Mouse (Mus musculus) kidney, postnatal 36 days (tissue): ENCODE measurements around the gene Plppr3.

Experiments
- DNase-seq, 2 experiments: peaks; one replicate each; pipeline ENCODE4 v3.0.0; 2021 to 2022; ENCODE audit warnings: mixed read lengths in 2 of 2

Gene Plppr3

DNA sequence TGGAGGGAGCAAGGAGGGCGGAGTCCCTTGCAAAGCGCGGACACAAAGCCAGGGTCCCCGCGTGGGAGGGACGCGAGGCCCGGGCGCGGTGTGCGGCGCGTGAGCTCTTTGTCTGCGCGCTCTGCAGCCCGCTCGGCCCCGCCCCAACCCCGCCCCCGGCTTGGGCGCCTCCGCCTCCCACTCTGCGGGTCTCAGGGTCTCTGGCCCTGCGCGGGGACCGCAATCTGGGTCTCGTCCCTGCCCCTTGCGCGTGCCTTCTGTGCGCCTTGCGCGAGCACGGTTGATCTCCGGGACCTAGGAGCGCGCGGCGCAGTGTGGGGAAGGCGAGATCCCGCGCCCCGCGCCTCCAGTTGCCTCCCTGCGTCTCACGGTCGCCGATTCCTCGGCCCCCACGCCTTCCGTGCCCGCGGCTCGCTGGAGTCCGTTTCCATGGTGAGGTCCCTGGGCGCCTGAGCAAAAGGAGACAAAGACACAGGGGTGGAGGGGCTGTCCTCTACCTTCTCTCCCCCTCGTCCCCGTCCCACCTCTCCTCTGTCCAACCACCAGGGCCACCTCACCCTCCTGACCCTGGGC lies at the start of gene Plppr3, which contains the start of gene Prtn3:
Gene Plppr3, minus strand, starts transcription at position 345 of the 573 bp plus-strand sequence.
Gene Prtn3, plus strand, starts transcription at position 187 of the 573 bp plus-strand sequence.
- DNase-seq = peak in 1 of 2 experiments; percentile 43

DNA sequence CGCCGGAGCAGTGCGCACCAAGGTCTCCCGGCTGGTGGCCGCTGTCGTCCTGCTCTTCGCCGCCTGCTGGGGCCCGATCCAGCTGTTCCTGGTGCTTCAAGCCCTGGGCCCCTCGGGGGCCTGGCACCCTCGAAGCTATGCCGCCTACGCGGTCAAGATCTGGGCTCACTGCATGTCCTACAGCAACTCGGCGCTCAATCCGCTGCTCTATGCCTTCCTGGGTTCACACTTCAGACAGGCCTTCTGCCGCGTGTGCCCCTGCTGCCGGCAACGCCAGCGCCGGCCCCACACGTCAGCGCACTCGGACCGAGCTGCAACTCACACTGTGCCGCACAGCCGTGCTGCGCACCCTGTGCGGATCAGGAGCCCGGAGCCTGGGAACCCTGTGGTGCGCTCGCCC lies 47.1 kb upstream of the Plppr3 start:
- no peak for DNase-seq

DNA sequence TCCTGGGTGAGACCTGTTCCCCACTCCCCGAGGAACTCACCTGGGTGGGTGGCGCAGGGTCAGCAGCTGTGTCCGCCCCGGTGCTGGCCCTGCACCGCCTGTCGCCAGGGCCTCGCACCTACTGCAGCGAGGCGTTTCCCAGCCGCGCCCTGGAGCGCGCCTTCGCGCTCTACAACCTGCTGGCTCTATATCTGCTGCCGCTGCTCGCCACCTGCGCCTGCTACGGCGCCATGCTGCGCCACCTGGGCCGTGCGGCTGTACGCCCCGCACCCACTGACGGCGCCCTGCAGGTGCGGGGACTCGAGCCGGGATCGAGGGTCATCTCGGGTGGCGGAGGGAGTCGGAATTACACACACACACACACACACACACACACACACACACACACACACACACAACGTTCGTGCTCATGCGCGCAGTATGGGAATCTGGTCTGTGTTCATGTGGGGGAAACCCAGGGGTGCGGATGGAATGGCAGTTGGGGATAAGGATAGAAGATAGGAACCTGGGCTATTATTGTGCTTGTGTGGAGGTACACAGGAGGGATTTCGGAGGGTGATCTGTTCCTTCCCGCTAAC lies 46.6 kb upstream of the Plppr3 start, which contains the start of gene R3hdm4:
Gene R3hdm4, minus strand, starts transcription at position 251 of the 578 bp plus-strand sequence.
- no peak for DNase-seq

DNA sequence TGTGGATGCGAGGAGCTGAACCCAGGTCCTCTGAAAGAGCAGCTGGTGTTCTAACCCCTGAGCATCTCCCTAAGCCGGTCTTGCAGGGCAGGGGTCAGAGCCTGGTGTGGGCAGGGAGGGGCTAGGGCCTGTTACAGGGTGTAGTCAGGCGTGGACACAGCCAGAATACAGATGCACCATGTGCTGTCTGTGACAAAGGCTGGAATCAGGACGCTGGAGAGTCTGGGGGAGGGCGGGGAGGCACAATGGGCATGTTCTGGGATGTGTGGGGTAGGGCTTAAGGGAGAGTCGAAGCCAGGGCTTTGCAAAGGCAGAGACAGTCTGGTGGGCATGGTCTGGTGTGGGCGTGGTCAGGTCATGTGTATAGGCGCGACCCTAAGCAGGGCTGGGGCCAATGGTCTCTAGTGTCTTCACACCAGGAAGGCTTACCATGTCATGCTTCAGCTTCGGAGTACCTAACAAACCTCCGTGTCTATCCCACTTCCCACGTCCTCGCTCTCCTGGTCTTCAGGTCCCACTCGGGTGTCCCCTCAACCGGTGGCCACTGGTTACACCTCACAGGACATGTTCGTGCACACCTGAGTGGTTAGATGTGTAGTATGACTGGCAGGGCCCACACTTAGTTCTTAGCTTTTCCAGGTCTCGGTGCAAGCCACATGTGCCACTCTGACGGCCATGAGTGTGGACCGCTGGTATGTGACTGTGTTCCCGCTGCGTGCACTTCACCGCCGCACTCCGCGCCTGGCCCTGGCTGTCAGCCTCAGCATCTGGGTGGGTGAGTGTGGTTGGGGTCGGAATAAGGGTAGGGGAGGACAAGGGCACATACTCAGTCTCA lies 45.8 kb upstream of the Plppr3 start:
- DNase-seq = no peak

DNA sequence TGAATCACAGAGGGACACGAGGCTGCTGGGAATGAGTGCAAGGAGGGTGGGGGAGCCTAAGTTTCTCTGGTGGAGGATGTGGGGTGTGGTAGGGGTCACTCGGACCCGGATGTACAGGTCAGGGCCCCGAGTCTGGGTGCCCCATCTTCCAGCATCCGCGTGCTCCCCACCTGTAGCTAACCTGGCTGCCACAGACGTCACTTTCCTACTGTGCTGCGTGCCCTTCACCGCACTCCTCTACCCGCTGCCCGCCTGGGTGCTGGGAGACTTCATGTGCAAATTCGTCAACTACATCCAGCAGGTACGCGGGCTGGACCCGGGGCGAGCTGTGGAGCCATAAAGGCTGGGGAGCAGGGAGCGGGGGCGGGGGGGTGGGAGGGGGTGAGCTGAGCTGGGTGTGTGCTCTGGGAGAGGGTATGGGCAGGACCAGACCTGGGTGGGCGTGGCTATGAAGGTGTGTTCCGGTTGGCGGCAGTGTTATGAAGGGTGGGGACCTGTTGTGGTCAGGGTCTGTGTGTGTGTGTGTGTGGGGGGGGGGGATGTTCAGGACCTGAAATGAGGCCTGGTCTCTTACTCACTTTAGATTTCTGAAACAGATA lies 44.9 kb upstream of the Plppr3 start:
- peak in 1 of 2 experiments; percentile 57 for DNase-seq

DNA sequence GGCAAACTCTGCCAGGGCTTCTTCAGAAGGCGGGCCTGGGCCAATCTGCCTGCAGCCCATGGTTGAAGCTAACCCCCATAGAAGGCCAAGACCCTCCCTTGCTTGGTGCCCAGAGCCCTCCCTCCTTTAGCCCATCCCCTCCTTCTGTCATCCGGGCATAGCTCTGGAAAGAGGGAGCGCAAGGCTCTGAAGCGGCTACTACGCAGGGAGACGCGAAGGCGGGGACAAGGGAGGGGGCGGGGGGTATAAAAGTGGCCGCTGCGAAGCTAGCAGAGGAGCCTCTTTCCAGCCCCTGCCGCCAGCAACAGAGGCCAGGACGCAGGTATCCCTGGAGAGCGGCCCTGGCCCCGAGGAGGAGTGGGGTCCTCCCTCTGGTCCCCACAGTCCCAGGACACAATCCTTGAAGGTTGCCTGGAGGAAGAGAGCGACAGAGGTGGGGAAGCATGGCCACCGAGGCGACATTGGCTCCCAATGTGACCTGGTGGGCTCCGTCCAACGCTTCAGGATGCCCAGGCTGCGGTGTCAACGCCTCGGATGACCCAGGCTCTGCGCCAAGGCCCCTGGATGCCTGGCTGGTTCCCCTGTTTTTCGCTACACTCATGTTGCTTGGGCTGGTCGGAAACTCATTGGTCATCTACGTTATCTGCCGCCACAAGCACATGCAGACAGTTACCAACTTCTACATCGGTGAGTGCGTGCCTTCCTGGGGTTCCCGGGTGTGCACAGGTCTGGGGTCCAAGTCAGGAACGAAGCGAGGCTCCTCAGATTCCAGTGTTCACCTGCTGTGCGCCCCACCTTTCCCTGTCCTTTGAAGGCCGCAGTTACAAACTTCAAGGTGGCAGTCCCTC lies 44.0 kb upstream of the Plppr3 start:
- DNase-seq = peak in 1 of 2 experiments; percentile 55

DNA sequence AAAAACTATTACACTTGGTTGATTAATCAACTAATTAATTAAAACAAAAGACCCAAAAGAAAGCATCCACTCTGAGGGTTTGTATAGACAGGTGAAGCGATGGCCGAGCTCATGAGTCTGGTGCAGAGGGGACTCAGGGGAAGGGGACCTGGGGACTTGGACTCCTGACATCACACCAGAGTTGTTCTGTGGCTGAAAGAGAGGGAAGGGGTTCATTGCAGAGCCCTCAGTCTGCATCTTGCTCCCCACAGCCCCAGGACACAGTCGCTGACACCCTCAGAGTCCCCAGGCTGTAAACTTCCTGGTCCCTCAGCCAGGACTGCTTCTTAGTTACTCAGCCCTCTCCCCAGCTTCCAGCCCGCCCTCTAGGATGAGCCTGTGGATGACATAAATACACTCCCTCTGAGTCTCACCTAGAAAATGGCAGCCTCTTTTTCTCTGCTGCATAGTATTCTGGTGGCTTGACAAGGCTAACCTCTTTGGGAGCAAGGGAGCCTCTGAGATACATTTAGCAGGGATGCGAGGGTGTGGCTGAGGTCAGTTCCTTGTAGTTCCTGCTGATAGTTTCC lies 43.2 kb upstream of the Plppr3 start:
- no peak for DNase-seq

DNA sequence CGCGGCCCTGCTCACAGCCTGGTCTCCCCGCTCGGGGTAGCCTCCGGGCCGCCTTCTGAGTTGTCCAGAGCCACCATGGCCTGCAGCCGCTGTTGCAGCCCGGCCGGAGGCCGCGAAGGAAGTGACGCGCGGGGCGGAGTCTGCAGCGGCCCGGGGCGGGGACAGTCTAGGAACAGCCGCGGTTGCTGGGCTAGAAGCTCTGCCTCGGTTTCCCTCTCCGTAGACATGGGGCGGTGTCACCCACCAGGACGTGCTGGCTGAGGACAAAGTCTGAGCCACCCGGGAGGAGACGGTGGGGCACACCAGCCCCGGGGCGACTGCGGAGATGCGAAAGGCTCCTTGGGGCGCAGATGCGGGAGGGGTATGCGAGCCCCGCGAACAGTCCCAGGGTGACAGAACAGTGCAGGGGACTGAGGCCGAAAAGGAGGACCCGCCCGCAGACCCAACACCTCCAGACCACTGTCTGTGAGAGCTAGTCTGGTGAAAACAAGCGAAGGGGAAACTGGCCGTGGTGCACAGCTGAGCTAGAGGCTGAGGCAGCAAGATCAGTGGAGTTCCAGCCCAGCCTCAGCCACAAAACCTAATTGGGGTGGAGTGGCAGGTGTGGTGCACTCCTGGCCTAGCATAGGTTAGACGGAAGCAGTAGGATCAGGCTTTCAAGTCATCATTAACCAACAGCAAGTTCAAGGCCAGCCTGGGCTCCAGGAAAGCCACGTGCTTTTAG lies 42.5 kb upstream of the Plppr3 start, which contains the start of gene Kiss1r:
Gene Kiss1r, plus strand, starts transcription at position 164 of the 724 bp plus-strand sequence.
- DNase-seq = peak; percentile 88 to 96

DNA sequence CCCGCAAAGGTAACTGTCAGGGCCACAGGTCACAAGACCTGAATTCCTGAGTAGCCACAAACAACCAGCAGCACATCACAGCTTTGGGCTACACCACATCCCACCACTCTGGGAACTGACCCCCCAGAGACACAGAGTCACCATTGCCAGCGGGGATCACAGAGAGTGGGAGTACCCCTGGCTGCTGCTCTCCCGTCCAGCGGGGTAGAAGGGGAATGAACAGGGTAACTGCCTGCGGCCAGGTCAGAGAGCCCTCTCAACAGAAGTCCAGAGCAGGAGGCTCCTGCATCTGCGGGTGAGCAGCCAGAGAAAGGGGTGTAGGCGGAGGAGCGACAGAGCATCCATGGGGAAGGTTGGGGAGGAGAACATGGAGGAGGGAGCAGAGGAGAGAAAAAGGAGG lies 41.6 kb upstream of the Plppr3 start:
- no peak for DNase-seq

DNA sequence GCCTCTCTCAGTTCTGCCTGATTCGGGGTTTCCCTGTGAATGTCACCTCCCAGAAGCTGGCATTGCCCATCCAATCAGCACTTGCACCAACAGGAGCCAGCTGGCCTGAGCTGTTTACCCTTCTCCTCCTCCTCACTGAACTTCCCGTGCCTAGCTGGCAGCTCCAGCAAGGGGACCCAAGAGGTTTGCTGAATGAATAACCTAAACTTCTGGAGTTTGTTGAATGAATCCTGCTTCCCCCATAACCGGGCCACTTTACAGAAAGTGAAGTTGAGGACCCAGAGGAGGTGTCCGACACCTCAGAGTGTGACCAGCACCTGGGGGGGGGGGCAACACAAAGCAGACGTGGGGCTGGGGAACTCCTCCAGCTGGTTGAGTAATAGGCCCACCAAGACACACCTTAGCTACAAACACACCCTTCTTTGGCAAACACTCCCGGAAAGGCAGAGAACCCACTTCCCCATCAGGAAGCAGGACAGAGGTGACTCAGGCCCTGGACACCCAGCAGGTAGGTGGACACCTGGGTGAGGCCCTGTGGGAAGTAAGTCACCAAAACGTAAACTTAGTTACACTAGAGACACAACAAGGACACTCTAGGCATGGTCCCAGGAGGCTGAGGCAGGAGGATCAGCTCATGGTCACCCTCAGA lies 40.6 kb upstream of the Plppr3 start:
- no peak for DNase-seq

DNA sequence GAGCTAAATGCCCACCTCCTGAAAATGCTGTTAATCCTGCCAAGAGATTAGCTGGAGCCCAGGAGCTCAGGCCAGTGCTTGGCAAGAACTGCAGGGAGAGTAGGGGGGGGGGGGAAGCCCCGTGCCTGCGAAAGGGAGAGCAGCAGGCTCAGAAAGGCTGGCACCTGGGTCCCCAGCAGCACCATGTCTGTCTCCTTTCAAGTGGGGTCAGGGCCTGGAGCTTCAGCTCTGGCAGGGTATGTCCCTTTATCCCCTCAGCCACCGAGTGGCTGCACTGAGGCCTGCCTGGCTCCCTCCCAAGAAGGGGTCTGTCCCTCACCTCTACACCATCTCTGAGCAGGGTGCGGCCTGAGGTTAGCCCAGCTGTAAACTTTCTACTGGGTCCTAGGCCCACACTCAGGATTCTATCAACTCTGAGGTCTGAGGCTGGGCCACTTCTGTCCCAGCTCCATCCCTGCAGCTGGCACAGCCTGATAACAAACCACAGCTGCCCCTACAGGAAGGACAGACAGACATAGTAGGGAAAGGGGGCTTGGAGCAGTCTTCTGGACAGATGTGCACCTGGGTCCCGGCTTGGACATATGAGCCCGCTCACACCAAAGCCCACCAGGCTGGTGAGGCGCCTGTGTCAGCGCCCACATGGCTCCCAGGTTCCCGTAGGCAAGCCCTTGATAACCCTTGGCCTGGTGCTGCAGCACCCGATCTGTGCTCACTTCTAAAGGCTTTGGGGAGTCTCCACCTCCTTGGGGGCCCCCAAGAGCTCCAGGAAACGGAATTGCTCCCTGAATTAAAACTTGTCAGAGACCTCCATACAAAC lies 39.9 kb upstream of the Plppr3 start:
- no peak for DNase-seq

DNA sequence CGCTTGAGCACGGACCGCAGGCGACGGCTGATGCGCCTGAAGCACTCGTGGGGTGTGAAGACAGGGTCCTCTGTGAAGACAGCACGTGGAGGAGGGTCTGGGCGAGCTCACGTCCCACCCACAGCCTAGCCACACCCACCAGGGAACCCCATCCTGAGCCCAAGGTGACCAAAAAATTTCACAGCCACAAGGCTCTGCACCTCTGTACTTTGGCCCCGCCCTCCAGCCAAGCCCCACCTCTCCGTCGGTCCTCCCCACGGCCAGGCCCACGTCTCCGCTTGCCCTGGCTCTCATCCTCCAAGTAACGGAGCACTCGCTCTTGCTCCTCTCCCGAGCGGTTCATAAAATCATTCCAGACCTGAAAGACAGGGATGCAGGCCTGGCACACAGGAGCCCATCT lies 38.0 kb upstream of the Plppr3 start:
- peak in 1 of 2 experiments; percentile 61 for DNase-seq

DNA sequence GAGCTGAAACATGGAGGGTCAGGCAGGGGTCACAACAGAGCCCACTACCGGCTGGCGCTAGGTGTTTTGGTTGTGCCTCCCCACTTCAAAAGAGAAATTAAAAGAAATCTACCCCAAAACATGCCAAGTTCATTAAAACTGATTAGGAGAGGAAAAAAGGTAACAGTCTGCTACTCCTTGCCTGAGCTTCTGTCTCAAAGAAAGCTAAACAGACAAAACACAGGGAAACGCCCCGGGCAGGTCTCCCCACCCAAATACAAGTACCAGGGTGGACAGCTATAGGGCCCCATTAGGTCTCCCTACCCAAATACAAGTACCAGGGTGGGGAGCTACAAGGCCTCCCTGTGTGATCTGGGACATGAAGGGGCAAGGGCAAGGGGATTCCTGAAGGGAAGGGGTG lies 36.1 kb upstream of the Plppr3 start, which contains the start of gene Gm26602:
Gene Gm26602, plus strand, starts transcription at position 301 of the 400 bp plus-strand sequence.
- no peak for DNase-seq

DNA sequence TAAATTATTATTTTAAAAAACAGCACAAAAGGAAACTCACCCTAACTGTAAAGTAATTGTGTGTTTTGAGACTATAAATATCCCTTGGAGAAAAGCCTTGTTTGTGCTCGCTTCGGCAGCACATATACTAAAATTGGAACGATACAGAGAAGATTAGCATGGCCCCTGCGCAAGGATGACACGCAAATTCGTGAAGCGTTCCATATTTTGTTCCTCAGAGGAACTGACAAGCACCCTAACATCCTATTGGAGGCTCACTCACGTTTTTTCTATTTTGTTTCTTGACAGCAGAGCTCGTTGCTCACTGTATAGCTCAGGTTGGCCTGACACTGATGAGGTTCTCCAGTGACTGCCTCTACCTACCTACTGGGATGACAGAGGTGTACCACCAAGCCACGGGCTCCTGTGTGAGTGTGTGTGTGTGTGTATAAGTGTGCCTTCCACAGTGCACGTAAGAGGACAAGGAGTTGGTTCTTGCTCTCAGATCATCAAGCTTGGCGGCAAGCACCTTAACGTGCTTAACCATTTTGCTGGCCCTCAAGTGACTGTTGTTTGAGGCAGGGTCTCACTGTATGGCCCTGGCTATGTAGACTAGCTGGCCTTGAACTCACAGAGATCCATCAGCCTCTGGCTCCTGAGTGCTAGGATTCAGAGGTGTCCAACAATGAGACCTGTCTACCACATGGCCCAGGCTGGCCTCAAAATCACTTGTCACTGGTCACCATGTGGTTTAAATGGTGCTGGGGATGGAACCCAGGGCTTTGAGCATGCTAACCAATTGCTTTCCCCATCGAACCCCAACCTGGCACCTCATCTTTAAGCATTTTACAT lies 34.9 kb upstream of the Plppr3 start:
- peak in 1 of 2 experiments; percentile 41 for DNase-seq

DNA sequence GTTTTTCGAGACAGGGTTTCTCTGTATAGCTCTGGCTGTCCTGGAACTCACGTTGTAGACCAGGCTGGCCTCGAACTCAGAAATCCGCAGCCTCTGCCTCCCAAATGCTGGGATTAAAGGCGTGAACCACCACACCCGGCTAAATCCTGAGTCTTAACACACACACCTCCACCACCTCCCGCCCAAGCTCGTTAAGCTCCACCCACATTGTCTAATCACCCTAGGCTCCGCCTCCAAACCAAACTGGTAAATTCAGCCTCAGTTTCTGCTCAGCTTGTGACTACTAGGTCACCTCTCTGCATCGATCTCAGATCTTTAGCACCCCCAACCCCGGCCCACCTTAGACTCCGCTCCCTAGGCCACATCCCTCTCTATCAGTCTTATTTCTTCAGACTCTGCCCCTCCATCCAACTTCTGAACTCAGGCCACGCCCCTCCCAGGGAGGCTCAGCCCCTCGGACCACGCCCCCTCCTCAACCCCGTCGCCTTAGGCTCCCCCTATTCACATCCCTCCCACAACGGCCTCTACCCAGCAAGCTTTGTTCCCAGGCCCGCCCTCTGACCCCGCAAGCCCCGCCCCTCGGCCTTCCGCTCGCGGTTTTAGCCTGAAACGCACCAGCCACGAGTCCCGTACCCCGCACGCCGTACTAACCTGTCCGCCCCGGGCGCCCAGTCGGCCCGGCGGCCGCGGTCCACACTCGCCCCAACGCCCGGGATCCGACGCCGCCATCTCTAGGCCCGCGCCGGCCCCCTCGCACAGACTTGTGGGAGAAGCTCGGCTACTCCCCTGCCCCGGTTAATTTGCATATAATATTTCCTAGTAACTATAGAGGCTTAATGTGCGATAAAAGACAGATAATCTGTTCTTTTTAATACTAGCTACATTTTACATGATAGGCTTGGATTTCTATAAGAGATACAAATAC lies 34.0 kb upstream of the Plppr3 start, which contains the start of gene Med16:
Gene Med16, minus strand, starts transcription at position 757 of the 925 bp plus-strand sequence.
- peak; percentile 97 to 98 for DNase-seq

DNA sequence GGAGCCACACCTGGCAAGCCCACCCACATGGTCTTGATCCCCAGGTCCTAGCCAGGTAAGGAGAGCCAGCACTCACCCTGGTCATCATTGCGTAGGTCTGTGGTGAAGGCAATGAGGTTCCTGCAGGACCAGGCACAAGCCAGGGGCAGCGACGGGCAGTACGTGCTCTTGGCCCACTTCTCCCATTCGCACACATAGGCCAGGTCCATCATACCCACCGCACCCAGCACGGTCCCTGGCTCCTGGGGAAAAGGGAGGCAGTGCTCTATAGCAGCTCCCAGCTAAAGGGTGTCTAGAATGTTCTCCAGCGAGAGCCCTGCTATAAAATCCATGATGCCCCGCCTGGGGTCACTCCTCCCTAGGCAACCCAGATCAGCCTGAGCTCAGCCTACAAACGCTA lies 33.0 kb upstream of the Plppr3 start:
- no peak for DNase-seq

DNA sequence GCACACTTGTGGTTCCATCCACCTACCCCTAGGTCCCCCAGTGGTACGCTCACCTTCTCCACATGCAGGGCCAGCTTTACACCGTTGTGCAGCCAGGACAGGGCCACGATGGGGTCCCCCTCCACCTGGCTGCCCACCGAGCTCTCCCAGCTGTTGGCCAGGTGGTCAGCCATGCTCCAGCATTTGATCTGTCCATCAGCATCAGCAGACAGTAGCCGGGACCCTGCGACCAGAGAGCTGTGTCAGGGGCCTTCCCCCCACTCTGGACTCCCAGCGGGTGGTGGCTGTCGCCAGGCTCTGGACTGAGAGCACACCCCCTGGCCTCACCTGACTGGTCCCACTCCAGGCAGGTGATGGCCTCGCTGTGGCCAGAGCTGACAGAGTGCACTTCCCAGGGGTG lies 32.3 kb upstream of the Plppr3 start:
- no peak for DNase-seq
